Mouse (Mus musculus) bone marrow macrophage, adult 2 months (primary cell): Measurements from ENCODE around the gene Vamp3.

Source experiments
- CTCF ChIP-seq: IDR thresholded peaks from 2 replicates; pipeline ENCODE4 v1.5.1; 2012; ENCODE audit warnings: low read depth, mild to moderate bottlenecking, low read length, moderate library complexity
- POLR2A ChIP-seq: IDR thresholded peaks from 2 replicates; pipeline ENCODE4 v1.6.1; 2012; ENCODE audit warnings: mild to moderate bottlenecking, low read depth, low read length, borderline replicate concordance

- TF ChIP-seq POLR2A (no peak), CTCF (no peak)
Measured at GRCm38 (mm10) chr4:151044037-151044943, 13.5 kb downstream of the Vamp3 start, which contains the start of gene Per3.
